Mouse (Mus musculus): ENCODE results near the gene Got2.

The Got2 gene

DNA sequence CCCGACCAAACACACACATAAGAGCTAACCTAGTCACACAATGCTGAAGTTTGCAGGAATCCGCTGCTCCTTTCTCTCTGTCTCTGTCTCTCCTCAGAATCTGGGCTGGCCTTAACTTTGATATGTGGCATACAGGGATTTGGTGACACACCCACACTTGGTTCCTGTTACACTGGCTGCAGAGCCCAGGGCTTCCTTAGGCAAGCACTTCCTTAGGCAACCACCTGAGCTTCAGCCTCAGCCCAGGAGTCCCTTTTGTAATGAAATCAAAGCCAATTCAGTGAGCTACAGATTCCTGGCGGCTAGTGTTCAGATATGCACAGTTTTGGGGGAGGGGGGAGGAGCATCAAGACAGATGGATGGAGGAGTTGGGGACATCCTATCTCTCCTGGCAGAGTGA, 70.8 kb downstream of the Got2 start:
- DNase-seq = no peak

DNA sequence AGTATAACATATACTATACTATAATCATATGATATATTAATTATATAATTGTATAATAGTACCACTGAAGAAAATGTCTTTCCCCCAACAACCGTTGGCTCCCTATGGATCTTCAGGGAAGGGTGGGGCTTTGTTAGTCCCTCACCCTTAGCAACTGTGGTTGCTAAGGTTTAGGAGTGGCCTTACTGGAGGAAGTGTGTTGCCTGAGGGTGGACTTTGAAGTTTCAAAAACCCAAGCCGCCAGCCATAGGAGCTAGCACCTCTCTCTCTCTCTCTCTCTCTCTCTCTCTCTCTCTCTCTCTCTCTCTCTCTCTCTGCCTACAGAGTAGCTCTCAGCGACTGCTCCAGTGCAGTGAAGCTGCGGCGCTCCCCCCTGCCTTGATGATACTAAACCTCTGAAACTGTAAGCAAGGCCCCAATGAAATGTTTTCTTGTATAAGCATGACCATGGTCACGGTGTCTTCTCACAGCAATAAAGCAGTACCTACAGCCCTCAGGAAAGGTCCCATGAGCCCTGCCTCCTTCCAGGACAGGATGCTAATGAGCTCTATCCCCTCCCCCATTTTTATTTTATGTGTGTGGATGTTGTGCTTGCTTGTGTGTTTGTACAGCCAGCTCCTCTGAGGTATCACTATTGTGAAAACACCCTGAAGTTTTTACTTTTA, 72.2 kb downstream of the Got2 start:
- no peak for DNase-seq

All from right cerebral cortex, postnatal 4 days (tissue).